32 mouse cellular contexts compared by ENCODE assay signal in the genomic region with DNA sequence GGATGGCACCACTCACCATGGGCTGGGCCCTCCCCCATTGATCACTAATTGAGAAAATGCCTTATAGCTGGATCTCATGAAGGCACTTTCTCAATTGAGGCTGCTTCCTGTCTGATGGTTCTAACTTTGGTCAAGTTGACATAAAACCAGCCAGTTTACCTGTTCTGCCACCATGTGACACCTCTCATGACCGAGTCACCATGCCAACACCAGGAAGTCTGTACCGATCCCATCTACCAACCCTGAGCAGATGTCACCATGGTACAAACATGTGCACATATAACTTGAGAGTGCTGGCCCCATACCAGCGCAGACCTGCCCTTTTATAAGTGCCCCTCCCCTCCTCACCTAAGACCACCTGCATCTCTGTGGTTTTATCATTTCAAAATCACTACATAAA. TPM values are rescaled to one million over a fixed set of nuclear protein-coding genes. Genes with fewer than 3 reads are reported as not detected.
"Had no signal": no experiment of that assay in that cellular context is flagged by ENCODE, and none has a peak within 500 bp of the region (broad histone marks: within the 10 kb centered on the region; RNA-seq: fewer than 3 reads in every experiment).

No protein-coding gene starts in this region.

- H3K27me3 ChIP-seq: heart, embryonic 13.5 days; heart, embryonic 15.5 days; hindbrain, embryonic 13.5 days; hindbrain, embryonic 15.5 days; kidney, embryonic 15.5 days; limb, embryonic 13.5 days; limb, embryonic 15.5 days; liver, embryonic 12.5 days had no signal

- H3K4me3 ChIP-seq: heart, adult 2 months; heart, embryonic 13.5 days; heart, embryonic 15.5 days; hindbrain, embryonic 13.5 days; hindbrain, embryonic 15.5 days; kidney, embryonic 15.5 days; limb, embryonic 13.5 days; limb, embryonic 15.5 days; liver, embryonic 12.5 days had no signal

- DNase-seq: gastrocnemius, postnatal 14 days; gastrocnemius, postnatal 36 days; heart, adult 11 months; heart, adult 2 months; heart, postnatal 14 days; heart, postnatal 36 days; kidney, adult 11 months; kidney, adult 2 months; kidney, adult 9 months; kidney, postnatal 14 days; kidney, postnatal 36 days; layer of hippocampus, adult 9-11 months; layer of hippocampus, postnatal 36 days had no signal

- H3K4me1 ChIP-seq: heart, embryonic 13.5 days; heart, embryonic 15.5 days; hindbrain, embryonic 13.5 days; hindbrain, embryonic 15.5 days; kidney, embryonic 15.5 days; limb, embryonic 13.5 days; limb, embryonic 15.5 days; liver, embryonic 12.5 days had no signal

- H3K36me3 ChIP-seq: heart, embryonic 13.5 days; heart, embryonic 15.5 days; hindbrain, embryonic 13.5 days; hindbrain, embryonic 15.5 days; kidney, embryonic 15.5 days; limb, embryonic 13.5 days; limb, embryonic 15.5 days; liver, embryonic 12.5 days had no signal

- H3K27ac ChIP-seq: heart, adult 2 months; heart, embryonic 13.5 days; heart, embryonic 15.5 days; hindbrain, embryonic 13.5 days; hindbrain, embryonic 15.5 days; hindbrain, postnatal 0 days; kidney, embryonic 15.5 days; kidney, postnatal 0 days; limb, embryonic 13.5 days; limb, embryonic 15.5 days; liver, embryonic 12.5 days; liver, embryonic 14.5 days had no signal

RNA-seq across cellular contexts. Expression of gene Zdhhc25, which starts 2.4 kb away (rescaled TPM):
- polyA plus RNA-seq: heart, embryonic 11.5 days; heart, embryonic 13.5 days; heart, embryonic 15.5 days; heart, postnatal 0 days; hindbrain, embryonic 11.5 days; hindbrain, embryonic 13.5 days; hindbrain, embryonic 15.5 days; hindbrain, postnatal 0 days; intestine, embryonic 14.5 days; intestine, embryonic 16.5 days; kidney, adult 2 months; kidney, embryonic 15.5 days; kidney, postnatal 0 days; large intestine, adult 2 months; limb, embryonic 11.5 days; limb, embryonic 13.5 days; limb, embryonic 15.5 days; liver, adult 2 months; liver, embryonic 12.5 days; liver, embryonic 14.5 days had no signal
